Mouse (Mus musculus): ENCODE measurements around the gene Atp2b2. TPM values are rescaled to one million over a fixed set of nuclear protein-coding genes. Genes with fewer than 3 reads are reported as not detected.

The Atp2b2 gene
- polyA plus RNA-seq, 1 experiment from 2014 or later: 0.35 TPM

DNA sequence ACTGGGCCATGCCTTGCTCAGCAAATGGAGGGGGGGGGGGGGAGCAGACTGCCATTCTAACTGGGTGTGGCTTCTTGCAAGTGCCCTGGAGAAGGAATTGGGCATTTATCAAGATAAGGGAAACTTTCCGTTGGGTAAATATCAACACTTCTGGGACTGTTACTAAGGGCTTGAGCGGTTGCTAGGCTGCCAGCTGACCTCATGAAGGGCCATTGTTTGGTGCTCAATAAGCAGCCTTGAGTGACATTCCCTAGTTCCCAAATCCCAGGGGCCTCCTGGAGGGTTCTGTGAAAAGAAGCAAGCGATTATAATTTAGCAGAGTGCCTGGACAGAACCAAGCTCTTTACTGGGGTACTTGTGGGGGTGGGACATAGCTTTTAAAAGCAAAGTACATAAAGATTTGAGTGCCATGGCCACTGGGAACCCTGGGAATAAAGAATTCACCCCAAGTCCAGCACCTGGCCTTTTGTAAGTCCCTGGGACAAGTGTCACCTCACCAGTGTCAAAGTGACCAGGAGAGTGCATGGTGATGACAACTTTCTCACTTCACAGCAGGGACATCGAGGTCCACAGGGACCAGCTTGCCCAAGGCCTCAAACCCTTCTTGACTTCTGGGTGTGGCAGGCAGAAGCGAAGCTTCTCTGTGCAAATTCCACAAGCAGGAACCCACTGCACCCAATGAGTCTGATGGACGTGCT lies 105.5 kb downstream of the Atp2b2 start:
- no peaks in the 10 kb centered on the region for H3K27me3 ChIP-seq (replicated peaks)

DNA sequence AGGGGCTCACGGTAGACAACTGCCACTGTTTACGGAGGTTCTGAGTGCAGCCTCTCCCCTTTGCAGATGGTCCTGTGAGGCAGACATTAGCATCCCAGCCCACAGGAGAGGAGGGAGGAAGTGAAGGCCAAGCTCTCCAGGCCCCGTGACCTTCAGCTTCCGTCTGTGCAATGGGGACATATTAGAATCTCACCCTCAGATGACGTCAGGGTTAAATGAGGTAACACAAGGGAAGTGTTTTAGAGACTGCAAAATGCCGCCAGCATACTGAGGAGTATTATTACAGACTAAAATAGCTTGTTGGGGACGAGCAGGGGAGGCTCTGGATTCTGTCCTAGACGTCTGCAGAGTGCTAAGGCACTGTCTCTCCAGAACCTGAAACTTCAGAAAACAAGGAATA lies 106.3 kb downstream of the Atp2b2 start:
- H3K9ac ChIP-seq: no peak overlapping the region
- H3K4me1 ChIP-seq: no peaks in the 10 kb centered on the region
- no peak overlapping the region for H3K4me3 ChIP-seq
- no peak overlapping the region for H3K4me2 ChIP-seq
- no peak for ATAC-seq
- no peak overlapping the region for H3K27ac ChIP-seq
- no peaks in the 10 kb centered on the region for H3K36me3 ChIP-seq
- H3K27me3 ChIP-seq (replicated peaks): no peaks in the 10 kb centered on the region
- WGBS (ENCODE audit: insufficient replicate concordance): 54% methylated on average over 8 of the region's 8 CpGs
- H3K9me3 ChIP-seq (replicated peaks): no peaks in the 10 kb centered on the region

More for the DNA sequence above, 105.5 kb downstream of the Atp2b2 start:
- Histone ChIP-seq H3K9me3 (replicated peaks) (no peaks in the 10 kb centered on the region), H3K27ac (no peak overlapping the region), H3K9ac (no peak overlapping the region), H3K4me1 (no peaks in the 10 kb centered on the region), H3K4me3 (no peak overlapping the region), H3K36me3 (no peaks in the 10 kb centered on the region), H3K4me2 (no peak overlapping the region)
- WGBS (ENCODE audit: insufficient replicate concordance): 43% methylated on average over 6 of the region's 6 CpGs
- no peak for ATAC-seq

DNA sequence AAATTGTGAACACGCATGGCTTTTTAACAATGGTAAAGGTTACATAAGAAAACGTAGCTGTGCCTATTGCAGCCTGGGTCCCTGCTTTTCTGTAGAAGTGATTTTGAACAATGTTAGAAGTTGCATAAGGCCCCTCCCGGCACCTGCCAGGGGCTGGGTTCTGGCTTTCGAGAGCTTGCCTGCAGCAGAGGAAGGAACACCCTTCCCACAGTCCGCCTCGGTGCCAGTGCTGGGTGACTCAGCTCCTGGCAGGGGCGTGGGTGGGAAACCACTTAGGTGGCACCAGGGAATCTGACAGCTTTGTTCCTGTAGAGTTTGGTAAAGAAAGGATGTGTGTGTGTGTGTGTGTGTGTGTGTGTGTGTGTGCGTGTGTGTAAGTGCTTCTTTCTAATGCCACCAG lies 107.7 kb downstream of the Atp2b2 start:
- H3K4me3 ChIP-seq: no peak overlapping the region
- no peaks in the 10 kb centered on the region for H3K36me3 ChIP-seq
- no peaks in the 10 kb centered on the region for H3K9me3 ChIP-seq (replicated peaks)
- no peak overlapping the region for H3K4me2 ChIP-seq
- 57% methylated on average over 8 of the region's 8 CpGs for WGBS (ENCODE audit: insufficient replicate concordance)
- no peak for ATAC-seq
- H3K4me1 ChIP-seq: no peaks in the 10 kb centered on the region
- H3K27ac ChIP-seq: no peak overlapping the region
- H3K27me3 ChIP-seq (replicated peaks): no peaks in the 10 kb centered on the region
- H3K9ac ChIP-seq: no peak overlapping the region

- Histone ChIP-seq H3K9ac (no peak overlapping the region), H3K36me3 (no peaks in the 10 kb centered on the region), H3K27ac (no peak overlapping the region), H3K9me3 (replicated peaks) (no peaks in the 10 kb centered on the region), H3K4me1 (no peaks in the 10 kb centered on the region), H3K27me3 (replicated peaks) (no peaks in the 10 kb centered on the region), H3K4me3 (no peak overlapping the region), H3K4me2 (no peak overlapping the region)
- 65% methylated on average over 14 of the region's 14 CpGs for WGBS (ENCODE audit: insufficient replicate concordance)
- ATAC-seq: no peak
These were observed 108.9 kb downstream of the Atp2b2 start for GRCm38 (mm10) chr6:113933261-113934151.

DNA sequence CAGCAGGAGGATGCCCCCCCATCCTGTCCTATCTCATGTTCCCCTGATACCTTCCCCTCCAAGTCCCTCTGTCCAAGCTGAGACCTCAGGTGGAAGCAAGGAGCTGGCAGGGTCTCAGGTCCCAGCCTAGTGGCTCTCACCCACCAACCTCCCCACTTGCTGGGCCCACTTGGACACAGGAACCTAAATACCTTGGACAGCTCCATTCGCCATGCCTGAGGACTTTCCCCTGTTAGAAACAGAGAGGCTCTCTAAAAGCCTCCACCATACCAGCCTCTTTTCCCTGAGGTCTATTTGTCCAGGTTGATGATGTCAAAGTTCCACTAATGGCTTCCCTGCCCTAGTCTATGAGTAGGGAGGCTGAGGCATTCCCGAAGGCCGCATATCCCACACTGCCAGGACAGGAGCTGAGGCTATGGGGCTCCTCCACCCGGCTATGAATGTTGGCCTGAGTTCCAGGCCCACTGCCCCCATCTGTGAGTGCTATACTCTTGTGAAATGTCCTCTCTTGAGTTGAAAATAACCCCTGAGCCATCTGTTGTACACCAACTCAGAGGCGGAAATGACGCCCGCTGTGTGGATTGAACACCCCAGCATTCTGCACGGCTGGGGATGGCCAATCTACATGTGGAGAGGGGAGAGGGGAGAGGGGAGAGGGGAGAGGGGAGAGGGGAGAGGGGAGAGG lies 113.1 kb downstream of the Atp2b2 start:
- no peak for ATAC-seq
- no peaks in the 10 kb centered on the region for H3K36me3 ChIP-seq
- no peak overlapping the region for H3K27ac ChIP-seq
- H3K9ac ChIP-seq: no peak overlapping the region
- no peak overlapping the region for H3K4me3 ChIP-seq
- no peaks in the 10 kb centered on the region for H3K27me3 ChIP-seq (replicated peaks)
- H3K4me2 ChIP-seq: no peak overlapping the region
- no peaks in the 10 kb centered on the region for H3K9me3 ChIP-seq (replicated peaks)
- 80% methylated on average over 7 of the region's 8 CpGs for WGBS (ENCODE audit: insufficient replicate concordance)
- H3K4me1 ChIP-seq: no peaks in the 10 kb centered on the region

DNA sequence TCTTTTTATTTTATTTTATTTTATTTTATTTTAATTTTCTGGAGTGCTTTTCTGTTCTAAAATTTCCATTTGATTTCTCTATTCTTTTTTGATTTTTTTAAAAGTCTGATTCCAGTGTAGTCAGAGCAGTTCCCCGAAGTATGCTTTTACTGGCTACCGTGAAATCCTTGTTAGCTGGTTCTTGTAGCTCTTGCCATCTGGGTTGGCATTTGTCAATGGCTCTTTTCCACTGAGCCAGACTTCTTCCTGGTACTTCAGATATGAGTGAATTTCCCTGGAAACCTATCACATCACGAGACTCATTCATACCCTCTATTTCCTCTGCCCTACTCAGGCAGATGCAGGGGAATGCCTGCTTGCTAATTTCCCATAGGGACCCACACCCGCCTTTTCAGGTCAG lies 119.2 kb downstream of the Atp2b2 start:
- no peaks in the 10 kb centered on the region for H3K36me3 ChIP-seq
- H3K4me1 ChIP-seq: no peaks in the 10 kb centered on the region
- H3K27ac ChIP-seq: no peak overlapping the region
- no peaks in the 10 kb centered on the region for H3K9me3 ChIP-seq (replicated peaks)
- no peak overlapping the region for H3K4me3 ChIP-seq
- no peak overlapping the region for H3K4me2 ChIP-seq
- no peaks in the 10 kb centered on the region for H3K27me3 ChIP-seq (replicated peaks)
- no peak overlapping the region for H3K9ac ChIP-seq
- ATAC-seq: no peak
- 64% methylated on average over 4 of the region's 4 CpGs for WGBS (ENCODE audit: insufficient replicate concordance)

- Histone ChIP-seq H3K4me3 (no peak overlapping the region), H3K9ac (no peak overlapping the region), H3K9me3 (replicated peaks) (no peaks in the 10 kb centered on the region), H3K36me3 (no peaks in the 10 kb centered on the region), H3K4me1 (no peaks in the 10 kb centered on the region), H3K27me3 (replicated peaks) (no peaks in the 10 kb centered on the region), H3K4me2 (no peak overlapping the region), H3K27ac (no peak overlapping the region)
- 54% methylated on average over 5 of the region's 5 CpGs for WGBS (ENCODE audit: insufficient replicate concordance)
- ATAC-seq: no peak
These were observed 121.9 kb downstream of the Atp2b2 start for GRCm38 (mm10) chr6:113920466-113920865.

GRCm38 (mm10) chr6:113912753-113913152 lies 129.7 kb downstream of the Atp2b2 start:
- 44% methylated on average over 3 of the region's 3 CpGs for WGBS (ENCODE audit: insufficient replicate concordance)
- no peaks in the 10 kb centered on the region for H3K9me3 ChIP-seq (replicated peaks)
- no peak overlapping the region for H3K27ac ChIP-seq
- H3K36me3 ChIP-seq: no peaks in the 10 kb centered on the region
- ATAC-seq: no peak
- no peaks in the 10 kb centered on the region for H3K27me3 ChIP-seq (replicated peaks)
- no peak overlapping the region for H3K9ac ChIP-seq
- H3K4me2 ChIP-seq: no peak overlapping the region
- no peak overlapping the region for H3K4me3 ChIP-seq
- no peaks in the 10 kb centered on the region for H3K4me1 ChIP-seq

- 69% methylated on average over 16 of the region's 16 CpGs for WGBS (ENCODE audit: insufficient replicate concordance)
- Histone ChIP-seq H3K4me1 (no peaks in the 10 kb centered on the region), H3K4me2 (no peak overlapping the region), H3K4me3 (no peak overlapping the region), H3K9ac (no peak overlapping the region), H3K9me3 (replicated peaks) (no peaks in the 10 kb centered on the region), H3K27me3 (replicated peaks) (no peaks in the 10 kb centered on the region), H3K36me3 (no peaks in the 10 kb centered on the region), H3K27ac (no peak overlapping the region)
- ATAC-seq: no peak
These were observed 131.3 kb downstream of the Atp2b2 start for GRCm38 (mm10) chr6:113911094-113911493.

DNA sequence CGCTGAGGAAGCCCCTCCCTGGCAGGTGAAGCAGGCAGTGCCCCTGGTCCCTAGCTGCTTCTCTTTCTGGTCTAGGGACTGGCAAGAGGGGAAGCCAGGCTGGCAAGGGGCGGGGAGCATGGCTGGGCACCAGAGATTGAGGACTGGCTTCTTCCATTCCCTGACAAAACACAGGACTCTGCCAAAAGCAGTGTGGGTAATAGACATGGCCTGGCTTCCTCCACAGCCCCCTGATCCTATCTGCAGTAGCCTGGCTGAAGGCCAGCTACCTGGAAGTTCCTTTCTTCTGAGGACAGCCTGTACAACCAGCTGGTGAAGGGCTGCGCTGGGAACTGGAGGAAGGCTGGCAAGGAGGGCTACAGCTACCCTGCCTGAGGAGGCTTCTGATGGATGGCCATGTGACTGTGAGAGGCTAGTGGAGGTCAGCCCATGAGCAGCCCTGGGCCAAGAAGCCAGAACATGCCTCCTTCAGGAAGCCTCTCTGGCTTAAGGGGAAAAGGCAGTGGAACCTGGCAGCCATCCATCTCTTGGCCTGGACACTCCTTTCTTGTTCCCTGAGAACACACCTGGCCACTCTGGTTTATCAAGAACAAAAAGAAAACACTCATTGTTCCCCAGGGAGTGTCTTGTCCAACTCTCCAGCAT lies 131.9 kb downstream of the Atp2b2 start:
- Histone ChIP-seq H3K9me3 (replicated peaks) (no peaks in the 10 kb centered on the region), H3K4me2 (no peak overlapping the region), H3K27me3 (replicated peaks) (no peaks in the 10 kb centered on the region), H3K4me3 (no peak overlapping the region), H3K36me3 (no peaks in the 10 kb centered on the region), H3K4me1 (no peaks in the 10 kb centered on the region), H3K27ac (no peak overlapping the region), H3K9ac (no peak overlapping the region)
- WGBS (ENCODE audit: insufficient replicate concordance): 62% methylated on average over 3 of the region's 3 CpGs
- ATAC-seq: no peak

DNA sequence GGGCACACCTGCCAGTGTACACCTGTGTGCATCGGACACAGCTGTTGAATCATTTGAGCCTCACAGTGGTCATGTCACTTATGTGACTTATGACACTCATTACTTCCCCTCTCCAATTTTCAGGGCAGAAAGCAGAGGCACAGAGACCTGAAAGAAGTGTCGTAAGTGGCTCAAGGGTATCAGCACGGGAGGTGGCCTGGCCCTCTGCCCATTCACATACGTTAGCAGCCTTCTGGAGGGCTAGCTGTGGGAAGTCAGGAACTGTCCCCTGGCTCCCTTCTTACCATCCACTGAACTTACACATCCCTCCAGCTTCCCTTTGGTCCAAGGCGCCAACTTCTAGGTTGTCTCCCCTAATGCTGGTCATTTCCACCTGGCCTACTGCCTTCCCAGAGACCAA lies 132.6 kb downstream of the Atp2b2 start:
- Histone ChIP-seq H3K9me3 (replicated peaks) (no peaks in the 10 kb centered on the region), H3K36me3 (no peaks in the 10 kb centered on the region), H3K9ac (no peak overlapping the region), H3K4me3 (no peak overlapping the region), H3K4me1 (no peaks in the 10 kb centered on the region), H3K27ac (no peak overlapping the region), H3K27me3 (replicated peaks) (no peaks in the 10 kb centered on the region), H3K4me2 (no peak overlapping the region)
- 60% methylated on average over 5 of the region's 5 CpGs for WGBS (ENCODE audit: insufficient replicate concordance)
- ATAC-seq: no peak

- H3K4me1 ChIP-seq: no peaks in the 10 kb centered on the region
- ATAC-seq: no peak
- no peaks in the 10 kb centered on the region for H3K9me3 ChIP-seq (replicated peaks)
- no peaks in the 10 kb centered on the region for H3K36me3 ChIP-seq
- no peak overlapping the region for H3K27ac ChIP-seq
- H3K9ac ChIP-seq: no peak overlapping the region
- no peak overlapping the region for H3K4me2 ChIP-seq
- H3K27me3 ChIP-seq (replicated peaks): no peaks in the 10 kb centered on the region
- H3K4me3 ChIP-seq: no peak overlapping the region
These were observed 134.3 kb downstream of the Atp2b2 start for GRCm38 (mm10) chr6:113908066-113908465.

Data from liver, embryonic 12.5 days (tissue).